7 mouse cellular contexts compared by ENCODE assay signal in genomic region chr5:24103235-24103634, GRCm38 (mm10). TPM values are rescaled to one million over a fixed set of nuclear protein-coding genes. Genes with fewer than 3 reads are reported as not detected.
DNase-seq lines count a peak whose midpoint lies in the region; ATAC-seq and TF ChIP-seq lines count a peak whose summit lies in the region.
"Not testable (repeated sequence)": the region's sequence is repeated elsewhere in the genome, so short reads cannot be mapped to it uniquely, and the experiment has no call there.

No protein-coding gene starts in this region.

- 68% methylated on average over 2 of the region's 2 CpGs for WGBS in forebrain, embryonic 12.5 days
- 40% methylated on average over 2 of the region's 2 CpGs for WGBS in forebrain, postnatal 0 days
- 45% methylated on average over 2 of the region's 2 CpGs for WGBS in hindbrain, embryonic 16.5 days
- 54% methylated on average over 2 of the region's 2 CpGs for WGBS in midbrain, embryonic 13.5 days
- 61% methylated on average over 2 of the region's 2 CpGs for WGBS in neural tube, embryonic 12.5 days
- WGBS in stomach, postnatal 0 days: 71% methylated on average over 2 of the region's 2 CpGs

- H3K9ac ChIP-seq in ES-E14 (ENCODE audit: insufficient read depth, low read depth, low read length, poor library complexity, severe bottlenecking); forebrain, embryonic 12.5 days; forebrain, postnatal 0 days; hindbrain, embryonic 16.5 days (ENCODE audit: low read depth, low read length); midbrain, embryonic 13.5 days (replicated peaks); neural tube, embryonic 12.5 days; stomach, postnatal 0 days (ENCODE audit: low read length): not testable (repeated sequence)

- TF ChIP-seq EP300 in stomach, postnatal 0 days (optimal IDR thresholded peaks at IDR 0.05): not testable (repeated sequence)

- H3K9me3 ChIP-seq in ES-E14 (ENCODE audit: control insufficient read depth, insufficient read depth, low read depth, low read length); forebrain, embryonic 12.5 days; forebrain, postnatal 0 days (ENCODE audit: low read length); hindbrain, embryonic 16.5 days (ENCODE audit: control insufficient read depth, low read length); midbrain, embryonic 13.5 days; neural tube, embryonic 12.5 days; stomach, postnatal 0 days (ENCODE audit: control insufficient read depth, low read length): not testable (repeated sequence)

- H3K36me3 ChIP-seq in ES-E14 (ENCODE audit: control insufficient read depth, insufficient read depth, low read length, poor library complexity, severe bottlenecking); forebrain, embryonic 12.5 days (replicated peaks); forebrain, postnatal 0 days (ENCODE audit: insufficient read depth); hindbrain, embryonic 16.5 days (ENCODE audit: control insufficient read depth, insufficient read depth, low read length); midbrain, embryonic 13.5 days; neural tube, embryonic 12.5 days; stomach, postnatal 0 days (ENCODE audit: control insufficient read depth, insufficient read depth, low read length): not testable (repeated sequence)

- H3K27ac ChIP-seq in ES-E14 (ENCODE audit: insufficient read depth, low read depth, low read length, poor library complexity, severe bottlenecking): peak overlapping the region; percentile 22; the same call in 1 of the 2 replicates
- H3K27ac ChIP-seq in forebrain, embryonic 12.5 days; forebrain, postnatal 0 days (ENCODE audit: low read depth, low read length); hindbrain, embryonic 16.5 days (ENCODE audit: low read depth, low read length); midbrain, embryonic 13.5 days; neural tube, embryonic 12.5 days; stomach, postnatal 0 days (replicated peaks): not testable (repeated sequence)

- TF ChIP-seq CTCF in forebrain, postnatal 0 days (IDR thresholded peaks at IDR 0.05; ENCODE audit: low read depth): 0 out of 2 replicates have a peak, but pooled peaks have one; percentile 23
- TF ChIP-seq CTCF in stomach, postnatal 0 days (IDR thresholded peaks at IDR 0.05; ENCODE audit: low read depth): 0 out of 2 replicates have a peak, but pooled peaks have one; percentile 9

- not testable (repeated sequence) for DNase-seq in ES-E14 (ENCODE audit: low read depth, low spot score); forebrain, postnatal 0 days; stomach, postnatal 0 days (ENCODE audit: low spot score)

- in situ Hi-C loops in ES-E14 (cut with MboI; ENCODE audit: low sequenced_read_pairs in 2 of 2, unreplicated experiment in 2 of 2): not testable (repeated sequence)

- not testable (repeated sequence) for H3K4me3 ChIP-seq in ES-E14 (ENCODE audit: insufficient read depth in 1 of 2, low read depth in 1 of 2, low read length in 2 of 2, poor library complexity in 1 of 2, severe bottlenecking in 1 of 2); forebrain, embryonic 12.5 days (replicated peaks); forebrain, postnatal 0 days (ENCODE audit: low read depth, low read length); hindbrain, embryonic 16.5 days (ENCODE audit: low read length); neural tube, embryonic 12.5 days; stomach, postnatal 0 days (ENCODE audit: low read depth, low read length)
- peak overlapping the region; percentile 83 for H3K4me3 ChIP-seq in midbrain, embryonic 13.5 days (replicated peaks)

- not testable (repeated sequence) for ATAC-seq in forebrain, embryonic 12.5 days (ENCODE audit: low FRiP score); forebrain, postnatal 0 days; hindbrain, embryonic 16.5 days; midbrain, embryonic 13.5 days; neural tube, embryonic 12.5 days (ENCODE audit: low FRiP score, low read depth); stomach, postnatal 0 days (ENCODE audit: low FRiP score, low TSS enrichment)

- H3K4me1 ChIP-seq in ES-E14 (ENCODE audit: control insufficient read depth in 2 of 2, insufficient read depth in 2 of 2, low read length in 2 of 2, poor library complexity in 1 of 2): peaks cover 6 to 11% of the 10 kb centered on the region in 2 experiments; a peak in 3 of 4 replicates
- H3K4me1 ChIP-seq in forebrain, embryonic 12.5 days: peaks cover 29% of the 10 kb centered on the region
- peaks cover 17% of the 10 kb centered on the region for H3K4me1 ChIP-seq in forebrain, postnatal 0 days (ENCODE audit: insufficient read depth)
- H3K4me1 ChIP-seq in hindbrain, embryonic 16.5 days (ENCODE audit: control insufficient read depth, insufficient read depth, low read depth, low read length): peaks cover 17% of the 10 kb centered on the region
- H3K4me1 ChIP-seq in midbrain, embryonic 13.5 days (replicated peaks): peaks cover 42% of the 10 kb centered on the region
- H3K4me1 ChIP-seq in neural tube, embryonic 12.5 days: peaks cover 18% of the 10 kb centered on the region
- H3K4me1 ChIP-seq in stomach, postnatal 0 days (replicated peaks; ENCODE audit: control insufficient read depth, insufficient read depth): not testable (repeated sequence)

- peak overlapping the region; percentile 54 for H3K4me2 ChIP-seq in forebrain, embryonic 12.5 days
- peak overlapping the region; percentile 63; the same call in 1 of the 2 replicates for H3K4me2 ChIP-seq in forebrain, postnatal 0 days (ENCODE audit: low read depth)
- peak overlapping the region; percentile 42 for H3K4me2 ChIP-seq in hindbrain, embryonic 16.5 days (ENCODE audit: low read length)
- H3K4me2 ChIP-seq in midbrain, embryonic 13.5 days (replicated peaks): peak overlapping the region; percentile 64
- peak overlapping the region; percentile 60 for H3K4me2 ChIP-seq in neural tube, embryonic 12.5 days (replicated peaks)
- not testable (repeated sequence) for H3K4me2 ChIP-seq in stomach, postnatal 0 days (replicated peaks; ENCODE audit: low read depth)

- H3K27me3 ChIP-seq in forebrain, embryonic 12.5 days; forebrain, postnatal 0 days (ENCODE audit: insufficient read depth, low read length); hindbrain, embryonic 16.5 days (replicated peaks; ENCODE audit: control insufficient read depth, insufficient read depth, low read length); midbrain, embryonic 13.5 days; neural tube, embryonic 12.5 days (replicated peaks); stomach, postnatal 0 days (ENCODE audit: control insufficient read depth, insufficient read depth, low read length): not testable (repeated sequence)

RNA-seq across cellular contexts. Expression of gene Klhl7, which starts 2.8 kb away (rescaled TPM):
- 24.4 and 30.5 TPM in 2 replicates for total RNA-seq in ES-E14 (2012; rRNA removed)
- 147 and 156 TPM in 2 replicates for polyA plus RNA-seq in forebrain, embryonic 12.5 days (2016; fragmentation: Nextera tagmentation; extraction: Ambion mirVana)
- 244 and 250 TPM in 2 replicates for total RNA-seq in forebrain, postnatal 0 days (2014; rRNA removed)
- 90.5 and 118 TPM in 2 replicates for polyA plus RNA-seq in forebrain, postnatal 0 days (2015; fragmentation: Nextera tagmentation; extraction: Ambion mirVana)
- 132 and 134 TPM in 2 replicates for polyA plus RNA-seq in hindbrain, embryonic 16.5 days (2015; fragmentation: Nextera tagmentation; extraction: Ambion mirVana)
- polyA plus RNA-seq in midbrain, embryonic 13.5 days (2015; fragmentation: Nextera tagmentation; extraction: Ambion mirVana): 165 and 177 TPM in 2 replicates
- polyA plus RNA-seq in neural tube, embryonic 12.5 days (2016; fragmentation: Nextera tagmentation; extraction: Ambion mirVana): 109 and 113 TPM in 2 replicates
- 23.4 and 23.6 TPM in 2 replicates for polyA plus RNA-seq in stomach, postnatal 0 days (2015; fragmentation: Nextera tagmentation; extraction: Ambion mirVana)
